Mouse (Mus musculus) stomach, embryonic 16.5 days (tissue): Measurements from ENCODE around the gene Cryba4. TPM values are rescaled to one million over a fixed set of nuclear protein-coding genes. Genes with fewer than 3 reads are reported as not detected.

Experiments used
- ATAC-seq: fragments of 200-750 bp; cut with Nextera tagmentation; 2 replicates; pipeline ENCODE4 v1.8.0; 2017; ENCODE audit warnings: moderate number of reproducible peaks, moderate TSS enrichment; ENCODE audit not compliant: insufficient read depth, low FRiP score
- H3K27ac ChIP-seq: fragments of 300-500 bp; sonication (generic); 2 replicates; pipeline ENCODE4 v1.5.1; 2014; ENCODE audit warnings: low read length
- H3K27me3 ChIP-seq: fragments of 300-500 bp; sonication (generic); 2 replicates; pipeline ENCODE4 v1.6.1; 2014; ENCODE audit warnings: low read length, control low read depth, mixed read lengths; ENCODE audit not compliant: control insufficient read depth, insufficient read depth
- H3K36me3 ChIP-seq: fragments of 300-500 bp; sonication (generic); 2 replicates; pipeline ENCODE4 v1.6.1; 2014; ENCODE audit warnings: low read length; ENCODE audit not compliant: control insufficient read depth, insufficient read depth
- H3K4me1 ChIP-seq: fragments of 300-500 bp; sonication (generic); 2 replicates; pipeline ENCODE4 v1.6.1; 2014; ENCODE audit warnings: low read length, control low read depth, mixed read lengths; ENCODE audit not compliant: control insufficient read depth, insufficient read depth
- H3K4me2 ChIP-seq: fragments of 300-500 bp; sonication (generic); 2 replicates; pipeline ENCODE4 v1.6.1; 2014; ENCODE audit warnings: low read depth, low read length, mixed read lengths
- H3K4me3 ChIP-seq: fragments of 300-500 bp; sonication (generic); replicated peaks from 2 replicates; pipeline ENCODE4 v1.5.1; 2014; ENCODE audit warnings: mild to moderate bottlenecking, low read length
- H3K9ac ChIP-seq: fragments of 300-500 bp; sonication (generic); 2 replicates; pipeline ENCODE4 v1.6.1; 2014; ENCODE audit warnings: low read length
- H3K9me3 ChIP-seq: fragments of 300-500 bp; sonication (generic); replicated peaks from 2 replicates; pipeline ENCODE4 v1.6.1; 2016; ENCODE audit warnings: low read length, control low read depth; ENCODE audit not compliant: control insufficient read depth
- WGBS: fragments of 180-500 bp; shearing (Covaris S2); extraction: QIAGEN DNeasy Blood & Tissue Kit; methylation state at CpG from one replicate; pipeline ENCODE4 v1.1.7; 2014; 5-methylcytosine and 5-hydroxymethylcytosine counted together
- polyA plus RNA-seq: library from polyadenylated mRNA; unstranded; fragments of >200 nt; fragmentation: Nextera tagmentation; extraction: Ambion mirVana; gene quantifications from 2 replicates; pipeline ENCODE4 v1.2.1, GENCODE M21; 2015

The Cryba4 gene
- polyA plus RNA-seq, 1 experiment from 2014 or later, result 1.9 TPM

- Histone ChIP-seq H3K27me3 (no peaks in the 10 kb centered on the region), H3K4me2 (no peak overlapping the region), H3K4me1 (peaks cover 11% of the 10 kb centered on the region; the same call in 1 of the 2 replicates), H3K27ac (no peak overlapping the region), H3K36me3 (no peaks in the 10 kb centered on the region), H3K4me3 (no peak overlapping the region), H3K9me3 (no peaks in the 10 kb centered on the region), H3K9ac (no peak overlapping the region)
- ATAC-seq, result no peak
- WGBS, result 40% methylated on average over 1 of the region's 1 CpGs
Measured at GRCm38 (mm10) chr5:112219398-112219797, 32.9 kb downstream of the Cryba4 start.

- no peak overlapping the region for H3K9ac ChIP-seq
- H3K27ac ChIP-seq, result no peak overlapping the region
- H3K27me3 ChIP-seq, result no peaks in the 10 kb centered on the region
- no peaks in the 10 kb centered on the region for H3K36me3 ChIP-seq
- H3K9me3 ChIP-seq, result no peaks in the 10 kb centered on the region
- H3K4me2 ChIP-seq, result no peak overlapping the region
- H3K4me3 ChIP-seq, result no peak overlapping the region
- H3K4me1 ChIP-seq, result peaks cover 11% of the 10 kb centered on the region; the same call in 1 of the 2 replicates
- 69% methylated on average over 4 of the region's 4 CpGs for WGBS
- no peak for ATAC-seq
Measured at GRCm38 (mm10) chr5:112218679-112219078, 33.6 kb downstream of the Cryba4 start.

- H3K4me1 ChIP-seq, result peaks cover 11% of the 10 kb centered on the region; the same call in 1 of the 2 replicates
- no peaks in the 10 kb centered on the region for H3K27me3 ChIP-seq
- no peak overlapping the region for H3K27ac ChIP-seq
- no peak overlapping the region for H3K4me3 ChIP-seq
- no peaks in the 10 kb centered on the region for H3K36me3 ChIP-seq
- no peak overlapping the region for H3K4me2 ChIP-seq
- WGBS, result 64% methylated on average over 22 of the region's 22 CpGs
- no peak overlapping the region for H3K9ac ChIP-seq
- no peak for ATAC-seq
- no peaks in the 10 kb centered on the region for H3K9me3 ChIP-seq
Measured at GRCm38 (mm10) chr5:112217031-112217430, 35.3 kb downstream of the Cryba4 start.

GRCm38 (mm10) chr5:112216335-112216734, 36.0 kb downstream of the Cryba4 start:
- 78% methylated on average over 6 of the region's 7 CpGs for WGBS
- Histone ChIP-seq H3K9me3 (no peaks in the 10 kb centered on the region), H3K27me3 (no peaks in the 10 kb centered on the region), H3K4me1 (peaks cover 11% of the 10 kb centered on the region; the same call in 1 of the 2 replicates), H3K36me3 (no peaks in the 10 kb centered on the region), H3K27ac (no peak overlapping the region), H3K4me2 (no peak overlapping the region), H3K4me3 (no peak overlapping the region), H3K9ac (no peak overlapping the region)
- no peak for ATAC-seq

- Histone ChIP-seq H3K9ac (no peak overlapping the region), H3K4me1 (peaks cover 11% of the 10 kb centered on the region; the same call in 1 of the 2 replicates), H3K4me3 (0 out of 2 replicates have a peak overlapping the region, but pooled peaks have one; percentile 0), H3K36me3 (no peaks in the 10 kb centered on the region), H3K4me2 (peak overlapping the region; percentile 8; the same call in 1 of the 2 replicates), H3K27me3 (no peaks in the 10 kb centered on the region), H3K9me3 (no peaks in the 10 kb centered on the region), H3K27ac (0 out of 2 replicates have a peak overlapping the region, but pooled peaks have one; percentile 15)
- no peak for ATAC-seq
- 39% methylated on average over 9 of the region's 9 CpGs for WGBS
Measured at GRCm38 (mm10) chr5:112215801-112216251, 36.5 kb downstream of the Cryba4 start.

- Histone ChIP-seq H3K4me2 (peak overlapping the region; percentile 8; the same call in 1 of the 2 replicates), H3K9ac (no peak overlapping the region), H3K9me3 (no peaks in the 10 kb centered on the region), H3K36me3 (no peaks in the 10 kb centered on the region), H3K27ac (0 out of 2 replicates have a peak overlapping the region, but pooled peaks have one; percentile 15), H3K4me3 (0 out of 2 replicates have a peak overlapping the region, but pooled peaks have one; percentile 0), H3K27me3 (no peaks in the 10 kb centered on the region), H3K4me1 (peaks cover 11% of the 10 kb centered on the region; the same call in 1 of the 2 replicates)
- WGBS, result 19% methylated on average over 12 of the region's 12 CpGs
- no peak for ATAC-seq
Measured at GRCm38 (mm10) chr5:112215291-112215751, 37.0 kb downstream of the Cryba4 start.

- Histone ChIP-seq H3K4me2 (no peak overlapping the region), H3K9ac (no peak overlapping the region), H3K27me3 (no peaks in the 10 kb centered on the region), H3K9me3 (no peaks in the 10 kb centered on the region), H3K27ac (no peak overlapping the region), H3K4me1 (peaks cover 10% of the 10 kb centered on the region; the same call in 1 of the 2 replicates), H3K36me3 (no peaks in the 10 kb centered on the region), H3K4me3 (no peak overlapping the region)
- 7% methylated on average over 10 of the region's 10 CpGs for WGBS
- ATAC-seq, result no peak
Measured at GRCm38 (mm10) chr5:112214419-112214818, 37.9 kb downstream of the Cryba4 start.

GRCm38 (mm10) chr5:112213331-112214240, 38.7 kb downstream of the Cryba4 start:
- ATAC-seq, result no peak
- Histone ChIP-seq H3K4me2 (no peak overlapping the region), H3K27me3 (no peaks in the 10 kb centered on the region), H3K4me1 (peaks cover 7% of the 10 kb centered on the region; the same call in 1 of the 2 replicates), H3K4me3 (no peak overlapping the region), H3K27ac (no peak overlapping the region), H3K9me3 (no peaks in the 10 kb centered on the region), H3K36me3 (no peaks in the 10 kb centered on the region), H3K9ac (no peak overlapping the region)
- WGBS, result 43% methylated on average over 19 of the region's 19 CpGs

GRCm38 (mm10) chr5:112212711-112213264, 39.5 kb downstream of the Cryba4 start:
- H3K9ac ChIP-seq, result no peak overlapping the region
- 73% methylated on average over 6 of the region's 6 CpGs for WGBS
- ATAC-seq, result no peak

More at GRCm38 (mm10) chr5:112212711-112213264, 39.5 kb downstream of the Cryba4 start:
- no peak overlapping the region for H3K4me2 ChIP-seq
- no peaks in the 10 kb centered on the region for H3K36me3 ChIP-seq
- H3K27ac ChIP-seq, result no peak overlapping the region
- H3K4me3 ChIP-seq, result no peak overlapping the region
- peaks cover 7% of the 10 kb centered on the region; the same call in 1 of the 2 replicates for H3K4me1 ChIP-seq
- no peaks in the 10 kb centered on the region for H3K27me3 ChIP-seq
- no peaks in the 10 kb centered on the region for H3K9me3 ChIP-seq
